Mouse (Mus musculus) liver, adult (tissue): ENCODE results near the gene Rdh19.

Experiments used
- GATA4 ChIP-seq: IDR thresholded peaks from 2 replicates; pipeline ENCODE4 v1.6.1; 2014; ENCODE audit warnings: mild to moderate bottlenecking, low read length; ENCODE audit not compliant: insufficient replicate concordance

Rdh19 gene

GRCm38 (mm10) chr10:127849628-127850027 is at the start of gene Rdh19:
Gene Rdh19 (plus strand): TSS chr10:127849928.
- TF ChIP-seq GATA4 = no peak

GRCm38 (mm10) chr10:127800891-127801290 is 48.8 kb upstream of the Rdh19 start, which contains the start of gene Rdh16:
Gene Rdh16 (plus strand): TSS chr10:127801152.
- no peak for TF ChIP-seq GATA4

GRCm38 (mm10) chr10:127801612-127802011 is 48.1 kb upstream of the Rdh19 start:
- no peak for TF ChIP-seq GATA4

DNA sequence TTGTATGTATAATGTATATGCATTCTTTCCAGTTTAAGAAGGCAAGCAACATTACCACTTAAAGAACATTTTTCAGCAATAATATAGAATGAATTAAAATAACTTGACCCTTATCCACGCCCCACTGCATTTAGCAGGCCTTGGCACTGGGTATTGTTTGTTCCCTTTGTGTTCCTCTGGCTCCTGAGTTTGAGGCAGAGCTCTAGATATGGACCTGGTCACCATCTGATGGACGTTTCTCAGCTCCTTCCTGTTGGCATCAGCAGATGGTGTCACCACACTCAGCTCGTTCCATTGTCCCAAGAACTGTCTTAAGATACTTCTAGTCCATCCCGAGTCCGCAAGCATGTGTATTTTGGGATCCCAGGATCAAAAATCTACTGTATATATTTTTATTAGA is 47.5 kb upstream of the Rdh19 start:
- TF ChIP-seq GATA4 = no peak

GRCm38 (mm10) chr10:127804416-127804815 is 45.3 kb upstream of the Rdh19 start:
- no peak for TF ChIP-seq GATA4

- TF ChIP-seq GATA4 = no peak
These were observed 33.8 kb upstream of the Rdh19 start for GRCm38 (mm10) chr10:127815888-127816287.

GRCm38 (mm10) chr10:127825386-127825785 is 24.3 kb upstream of the Rdh19 start:
- TF ChIP-seq GATA4 = no peak

DNA sequence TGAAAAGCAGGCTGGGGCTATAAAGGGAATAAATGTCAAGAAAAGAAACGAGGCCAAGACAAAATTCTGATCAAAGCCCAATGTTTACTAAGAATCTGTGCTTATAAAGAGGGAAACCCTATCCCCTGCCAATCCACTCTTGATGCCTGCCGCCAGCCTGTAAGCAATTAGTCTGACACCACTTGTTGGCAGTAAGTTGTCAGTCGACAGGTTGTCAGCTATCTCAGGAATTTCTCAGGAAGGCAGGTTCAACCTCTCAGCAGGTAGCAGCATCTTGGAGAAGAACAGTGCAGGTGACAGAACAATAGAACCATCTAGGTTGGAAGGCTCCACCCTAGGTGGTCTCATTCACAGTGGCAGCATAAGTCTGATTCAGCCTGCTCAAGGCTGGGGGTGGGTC is 20.6 kb upstream of the Rdh19 start:
- no peak for TF ChIP-seq GATA4

- no peak for TF ChIP-seq GATA4
These were observed 14.4 kb upstream of the Rdh19 start for GRCm38 (mm10) chr10:127835292-127835691.

DNA sequence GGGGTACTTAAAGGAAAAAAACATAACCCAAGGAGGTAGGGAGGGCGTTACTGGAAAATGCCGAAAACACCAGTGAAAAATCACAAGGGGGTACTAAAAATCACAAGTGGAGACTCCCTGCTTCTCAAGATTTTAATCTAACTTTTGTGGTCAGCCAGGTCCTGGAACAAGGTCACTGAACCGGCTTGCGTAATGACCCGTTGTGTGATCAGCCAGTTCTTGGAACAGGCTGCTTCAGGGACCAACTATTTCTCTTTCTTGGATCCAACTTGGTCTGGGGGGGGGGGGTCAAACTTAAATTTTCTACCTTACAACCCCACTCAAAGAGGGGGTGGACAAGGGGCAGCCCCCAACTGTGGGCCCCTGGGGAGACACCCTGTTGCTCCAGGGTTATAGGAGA is 11.9 kb upstream of the Rdh19 start:
- peak; percentile 35; the same call in 1 of the 2 replicates for TF ChIP-seq GATA4

- no peak for TF ChIP-seq GATA4
These were observed 11.2 kb upstream of the Rdh19 start for GRCm38 (mm10) chr10:127838539-127838938.

DNA sequence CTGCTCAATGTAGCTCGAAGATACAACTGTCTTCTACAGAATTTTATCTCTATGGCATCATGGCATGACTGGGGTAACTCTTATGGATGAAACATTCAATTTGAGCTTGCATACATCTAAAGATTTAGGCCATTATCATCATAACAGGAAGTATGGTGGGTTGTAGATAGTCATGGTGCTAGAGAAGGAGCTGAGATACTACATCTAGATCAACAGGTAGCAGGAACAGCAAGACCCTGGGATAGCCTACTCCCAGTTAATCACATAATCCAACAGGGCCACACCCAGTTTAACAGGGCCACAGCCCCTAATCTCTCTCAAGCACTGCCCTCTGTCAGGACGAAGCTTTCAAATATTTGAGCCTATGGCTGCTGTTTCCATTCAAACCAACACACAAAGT is 9.0 kb upstream of the Rdh19 start:
- no peak for TF ChIP-seq GATA4

- TF ChIP-seq GATA4 = no peak
These were observed 1.6 kb upstream of the Rdh19 start for GRCm38 (mm10) chr10:127848089-127848488.

DNA sequence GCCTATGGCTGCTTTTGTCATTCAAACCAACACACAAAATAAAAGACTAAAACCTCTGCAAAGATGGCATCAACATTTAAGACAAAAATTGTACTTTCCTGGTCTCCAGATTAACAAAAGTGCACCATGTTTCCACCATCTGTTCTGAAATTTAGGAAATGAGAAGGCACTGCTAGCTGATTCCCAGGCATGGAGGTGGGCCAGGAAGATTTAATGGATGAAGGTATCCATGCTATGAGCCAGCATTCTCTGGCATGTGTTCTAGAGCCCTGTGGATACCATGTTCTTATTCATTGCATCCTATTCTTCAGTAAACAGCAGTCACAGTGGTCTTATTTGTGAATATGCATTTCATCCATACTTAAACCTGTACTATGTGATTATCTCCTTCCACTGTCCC is 6.6 kb downstream of the Rdh19 start:
- TF ChIP-seq GATA4 = no peak

- TF ChIP-seq GATA4 = no peak
These were observed 15.2 kb downstream of the Rdh19 start for GRCm38 (mm10) chr10:127864931-127865330.

GRCm38 (mm10) chr10:127866232-127866631 is 16.5 kb downstream of the Rdh19 start, which contains the start of gene Rdh16f2:
Gene Rdh16f2 (plus strand): TSS chr10:127866474.
- TF ChIP-seq GATA4 = no peak

DNA sequence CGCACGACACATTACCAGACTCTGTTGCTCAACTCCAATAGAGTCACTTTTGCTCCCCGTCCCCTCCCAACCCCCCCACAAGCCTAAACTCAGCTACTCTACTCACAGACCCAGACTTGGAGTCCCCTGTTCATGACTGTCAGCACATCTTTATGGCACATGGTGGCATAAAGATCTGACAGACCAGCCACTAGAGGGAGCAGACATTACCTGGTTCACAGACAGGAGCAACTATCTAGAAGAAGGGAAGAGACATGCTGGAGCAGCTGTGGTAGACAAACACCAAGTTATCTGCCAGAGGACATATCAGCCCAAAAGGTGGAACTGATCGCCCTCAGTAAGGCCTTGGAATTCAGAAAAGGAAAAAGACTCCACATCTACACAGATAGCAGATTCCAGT is 22.8 kb downstream of the Rdh19 start:
- no peak for TF ChIP-seq GATA4

DNA sequence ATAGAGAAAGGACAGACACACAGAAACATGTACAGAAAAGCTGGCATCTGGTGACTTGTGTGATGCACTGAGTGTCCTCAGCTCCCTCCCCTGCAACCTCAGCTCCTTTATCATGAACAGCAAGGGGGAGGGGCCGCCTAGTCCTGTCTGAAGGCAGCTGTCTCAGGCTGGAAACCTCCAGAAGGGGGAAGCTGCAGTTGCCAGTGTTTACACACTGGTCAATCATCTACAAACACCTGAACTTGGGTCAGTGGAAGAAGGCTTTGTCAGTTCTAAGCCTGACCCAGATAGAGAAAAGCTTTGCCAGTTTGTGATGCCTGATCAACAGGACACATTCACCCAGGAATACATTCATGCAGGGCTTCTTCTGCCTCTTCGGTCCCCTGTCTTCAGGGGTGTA is 28.0 kb downstream of the Rdh19 start:
- TF ChIP-seq GATA4 = 0 out of 2 replicates have a peak, but pooled peaks have one; percentile 6

DNA sequence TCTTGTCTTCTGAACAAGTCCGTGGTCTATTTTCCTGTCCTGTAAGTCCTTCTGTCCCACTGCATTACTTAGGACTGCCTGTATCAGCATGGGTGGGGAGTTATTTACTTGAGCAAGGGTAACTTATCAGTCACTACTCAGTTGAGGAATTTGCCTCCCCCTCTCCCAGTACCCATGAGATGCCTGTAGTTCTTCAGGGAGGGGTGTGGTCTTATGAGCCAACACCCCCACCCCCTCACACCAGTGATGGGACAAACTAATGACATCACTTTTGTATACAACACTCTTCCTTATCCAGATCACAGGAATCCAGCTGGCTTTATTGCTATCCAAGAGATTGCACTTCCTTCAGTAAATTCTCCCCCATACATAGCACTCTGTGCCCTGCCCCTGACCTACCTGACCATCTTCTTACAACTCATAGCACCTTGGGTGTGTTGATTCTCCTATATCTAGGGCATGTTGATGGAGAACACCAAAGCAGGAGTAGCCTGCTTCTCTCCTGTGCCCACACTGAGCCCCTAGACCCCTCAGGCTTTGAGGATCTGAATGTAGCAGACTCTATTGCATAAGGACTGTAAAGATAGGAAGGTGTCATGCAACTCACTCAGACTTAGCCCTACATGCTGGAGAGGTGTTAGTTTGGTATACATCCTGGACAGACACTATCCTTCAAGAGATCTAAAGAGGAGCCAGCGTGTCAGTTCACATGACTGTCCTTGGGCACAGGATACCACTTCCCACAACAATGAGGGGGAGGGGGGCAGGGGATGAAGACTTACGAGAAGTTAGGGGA is 28.7 kb downstream of the Rdh19 start:
- no peak for TF ChIP-seq GATA4
